Mouse (Mus musculus) kidney, adult 2 months (tissue): ENCODE data around the gene Iqcf4.

ENCODE experiments used
- CTCF ChIP-seq: fragments of 200-500 bp; conservative IDR thresholded peaks from 2 replicates; pipeline ENCODE4 v1.5.1; 2011; ENCODE audit warnings: low read depth, mild to moderate bottlenecking, control low read depth, low read length, moderate library complexity, mixed read lengths; ENCODE audit not compliant: insufficient read depth, insufficient read length
- POLR2A ChIP-seq: fragments of 200-500 bp; IDR thresholded peaks from one replicate; pipeline ENCODE4 v1.6.1; 2011; ENCODE audit warnings: low read depth, low read length, control low read depth

GRCm38 (mm10) chr9:106519909-106520308 lies 50.9 kb downstream of the Iqcf4 start:
- no peak for TF ChIP-seq CTCF
- TF ChIP-seq POLR2A, result no peak
